Mouse (Mus musculus) left cerebral cortex, adult 8-10 months (tissue): ENCODE measurements around the gene Kctd14. TPM values are rescaled to one million over a fixed set of nuclear protein-coding genes. Genes with fewer than 3 reads are reported as not detected.

Experiments used
- DNase-seq, 2 experiments: peaks; one replicate each; pipeline ENCODE4 v3.0.0; 2022; ENCODE audit warnings: low spot score in 2 of 2
- total RNA-seq, 4 experiments: library from RNA; stranded (reverse); gene quantifications; 2 replicates each; pipeline ENCODE4 v1.2.4; 2022

Gene Kctd14
- total RNA-seq, 4 experiments from 2014 or later, result 4.3 to 4.5 (median 4.4) TPM

- DNase-seq, result no peak
Observed at GRCm38 (mm10) chr7:97438986-97439385, 12.1 kb upstream of the Kctd14 start.

DNA sequence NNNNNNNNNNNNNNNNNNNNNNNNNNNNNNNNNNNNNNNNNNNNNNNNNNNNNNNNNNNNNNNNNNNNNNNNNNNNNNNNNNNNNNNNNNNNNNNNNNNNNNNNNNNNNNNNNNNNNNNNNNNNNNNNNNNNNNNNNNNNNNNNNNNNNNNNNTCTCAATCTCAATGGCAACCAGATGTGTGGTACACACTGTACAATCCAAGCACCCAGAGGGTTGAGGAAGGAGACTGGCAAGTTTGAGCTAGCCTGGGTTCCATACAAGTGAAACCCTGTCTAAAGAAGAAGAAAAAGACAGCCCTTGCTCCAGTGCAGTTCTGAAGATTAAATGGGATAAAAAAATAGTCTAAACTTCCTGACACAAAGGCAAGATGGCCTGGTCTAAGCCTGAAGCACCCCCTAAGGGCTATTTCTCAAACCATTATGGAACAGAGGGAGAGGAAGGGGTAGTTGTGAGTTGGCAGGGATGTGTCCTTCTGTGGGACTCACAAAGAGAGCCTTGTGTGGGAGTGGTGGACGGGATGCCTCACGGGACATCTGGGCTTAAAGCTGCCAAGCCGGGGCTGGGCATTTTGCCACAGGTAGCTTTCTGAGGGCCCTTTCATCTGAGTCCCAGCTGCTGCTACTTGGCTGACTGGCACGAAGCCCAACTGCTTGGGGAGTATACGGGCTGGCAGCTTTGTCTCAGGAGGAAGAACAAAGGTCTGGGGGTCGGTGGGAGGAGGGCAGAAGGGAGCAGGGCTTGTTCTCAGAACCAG, 4.8 kb upstream of the Kctd14 start:
- DNase-seq, result peak; percentile 76 to 96

DNA sequence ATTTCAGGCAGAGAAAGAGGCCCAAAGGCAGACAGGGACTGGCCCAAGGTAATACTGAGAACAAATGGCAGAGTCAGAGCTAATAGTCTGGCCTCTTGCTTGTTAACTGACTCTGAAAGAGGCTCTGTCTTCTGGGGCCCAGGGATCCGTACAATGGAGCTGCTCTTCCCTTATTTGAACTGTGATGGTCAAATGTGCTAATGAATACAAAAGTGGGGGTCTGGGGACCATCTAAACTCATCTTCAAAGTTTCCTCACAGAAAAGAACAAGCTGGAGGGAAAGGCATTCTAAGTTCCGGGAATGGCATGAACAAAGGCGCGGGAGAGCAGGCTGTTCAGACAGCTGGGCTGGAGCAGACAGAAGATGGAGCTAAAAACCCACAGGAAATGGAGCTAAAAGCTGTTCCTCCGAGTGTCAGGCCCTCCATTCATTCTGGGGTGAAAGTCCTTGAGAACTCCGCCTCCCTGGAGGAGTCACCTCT, 4.0 kb upstream of the Kctd14 start:
- DNase-seq, result peak in 1 of 2 experiments; percentile 14

DNA sequence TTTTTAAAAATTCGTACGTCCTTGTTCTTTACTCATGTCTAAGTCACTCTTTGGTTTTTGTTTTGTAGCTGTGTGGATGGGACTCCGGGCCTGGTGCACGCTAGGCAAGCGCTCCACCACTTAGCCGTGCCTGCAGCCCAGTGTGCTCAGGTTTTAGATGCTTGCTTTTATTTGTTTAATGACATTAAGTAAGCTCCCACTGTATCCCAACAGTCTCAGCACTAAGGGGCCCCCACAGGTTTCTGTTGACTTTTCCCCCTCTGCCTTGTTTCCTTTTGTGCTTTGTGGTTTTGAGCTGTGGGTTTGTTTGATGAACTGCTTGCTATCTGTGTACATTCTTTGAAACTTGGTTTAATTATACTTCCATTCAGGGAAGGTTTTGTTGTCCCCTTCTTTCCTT, 1.1 kb downstream of the Kctd14 start:
- DNase-seq, result no peak

DNA sequence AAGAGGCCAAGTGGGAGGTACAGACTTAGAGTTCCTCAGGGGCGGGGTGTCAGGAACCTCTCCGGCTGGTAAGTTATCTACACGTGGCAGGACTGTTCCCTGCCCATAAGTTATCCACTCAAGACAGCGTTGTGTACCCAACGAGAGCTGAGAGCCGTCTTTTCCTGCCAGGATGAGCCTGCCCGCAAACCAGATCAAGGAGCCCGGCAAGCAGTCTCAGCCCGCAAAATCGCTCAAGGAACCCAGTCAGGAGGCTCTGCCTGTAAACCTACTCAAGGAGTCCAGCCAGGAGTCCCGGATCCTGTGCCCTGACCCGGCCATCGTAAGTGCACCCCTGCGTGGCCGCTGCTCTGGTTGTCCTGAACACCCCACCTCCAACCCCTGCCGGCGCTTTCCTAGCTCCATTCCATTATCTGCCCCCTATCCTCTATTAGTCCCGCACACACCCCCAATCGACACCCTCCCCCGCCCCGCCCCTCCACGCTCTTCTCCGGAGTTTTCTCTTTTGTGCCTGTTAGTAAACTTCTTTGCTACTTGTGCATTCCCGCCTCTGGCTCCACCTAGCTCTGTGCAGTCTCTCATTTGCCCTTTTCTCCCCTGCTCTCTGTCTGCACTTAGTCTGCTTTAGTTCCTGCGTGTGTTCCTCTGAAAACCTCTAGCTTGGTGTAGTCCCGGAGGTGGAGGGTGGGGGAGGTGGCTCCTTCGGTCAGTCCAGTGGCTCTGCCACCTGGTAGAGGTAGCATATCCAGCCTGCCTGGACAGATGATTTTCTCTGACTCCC, 2.2 kb downstream of the Kctd14 start:
- DNase-seq, result no peak

DNA sequence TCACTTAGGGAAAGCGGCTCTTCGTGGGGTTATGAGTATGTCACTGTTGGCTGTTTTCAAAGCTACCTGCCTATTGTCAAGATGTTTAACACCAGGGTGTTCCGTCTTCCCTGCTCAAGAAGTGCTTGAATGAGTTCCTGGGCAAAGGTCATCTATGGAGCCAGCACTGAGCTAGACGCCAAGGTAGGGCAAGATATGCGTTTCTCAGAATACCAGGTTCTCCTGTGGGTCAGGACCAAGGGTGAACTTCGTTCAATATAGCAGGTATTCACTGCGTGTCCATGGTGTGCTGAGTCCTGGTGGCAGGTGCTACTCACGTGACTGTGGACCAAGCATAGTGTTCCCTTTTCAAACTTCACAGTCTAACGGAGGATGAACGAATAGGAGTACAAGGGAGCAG, 3.7 kb downstream of the Kctd14 start:
- DNase-seq, result no peak

- no peak for DNase-seq
Observed at GRCm38 (mm10) chr7:97455577-97455976, 4.5 kb downstream of the Kctd14 start.

DNA sequence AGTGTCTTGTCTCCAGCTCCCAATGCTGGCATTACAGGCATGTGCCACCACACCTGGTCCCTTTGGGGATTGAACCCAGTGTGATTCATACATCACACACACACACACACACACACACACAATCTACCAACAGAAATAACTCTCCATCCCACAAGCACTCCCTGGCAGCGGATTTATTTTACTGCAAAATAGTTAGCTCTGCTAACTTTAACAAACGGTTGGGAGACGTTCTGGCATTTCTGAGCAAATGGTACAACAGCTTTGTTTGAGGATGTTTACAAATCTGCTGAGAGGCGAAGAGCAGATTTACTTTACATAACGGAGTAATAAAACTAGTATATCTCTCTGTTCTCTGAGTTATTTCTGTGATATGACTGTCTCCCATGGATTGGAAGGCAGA, 21.9 kb downstream of the Kctd14 start:
- DNase-seq, result peak in 1 of 2 experiments; percentile 28

- DNase-seq, result no peak
Observed at GRCm38 (mm10) chr7:97479349-97479748, 28.2 kb downstream of the Kctd14 start.

DNA sequence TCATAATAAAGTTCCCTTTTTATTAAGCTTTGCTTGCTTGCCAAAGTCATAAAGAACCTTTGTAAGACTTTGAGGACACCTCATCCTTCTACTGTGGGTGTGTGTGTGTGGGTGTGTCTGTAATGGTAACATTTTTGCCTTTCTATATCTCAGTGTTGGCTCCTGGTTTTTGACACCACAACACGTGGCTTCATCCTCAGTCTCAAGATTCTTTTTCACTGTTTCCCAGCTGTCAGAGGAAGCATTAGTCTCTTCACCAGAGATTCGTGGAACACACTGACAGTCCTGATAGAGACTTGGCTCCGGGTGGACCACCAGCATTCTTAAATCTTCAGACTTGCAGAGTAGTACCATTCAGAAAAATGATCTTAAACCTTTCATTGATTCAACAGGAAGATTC, 29.2 kb downstream of the Kctd14 start:
- no peak for DNase-seq

- DNase-seq, result peak; percentile 79 to 93
Observed at GRCm38 (mm10) chr7:97480821-97481339, 29.8 kb downstream of the Kctd14 start, which contains the start of gene Ints4. Gene Ints4, plus strand, starts transcription at chr7:97480956.

DNA sequence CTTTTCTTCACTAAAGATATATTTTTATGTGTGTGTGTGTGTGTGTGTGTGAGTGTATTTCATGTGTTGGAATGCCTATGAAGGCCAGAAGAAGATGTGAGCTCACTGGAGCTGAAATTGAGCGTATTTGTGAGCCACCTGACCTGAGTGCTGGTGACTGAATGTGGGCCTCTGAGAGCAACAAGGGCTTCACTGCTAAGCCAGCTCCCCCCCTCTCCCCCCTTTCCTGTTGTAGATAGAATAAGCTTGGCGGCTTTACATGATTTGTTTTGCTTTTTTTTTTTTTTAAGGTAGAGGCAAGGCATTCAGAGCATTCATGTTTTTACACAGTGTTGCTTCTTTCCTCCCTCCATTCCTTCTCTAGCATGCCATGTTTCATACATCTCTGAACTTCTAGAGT, 32.3 kb downstream of the Kctd14 start:
- no peak for DNase-seq

DNA sequence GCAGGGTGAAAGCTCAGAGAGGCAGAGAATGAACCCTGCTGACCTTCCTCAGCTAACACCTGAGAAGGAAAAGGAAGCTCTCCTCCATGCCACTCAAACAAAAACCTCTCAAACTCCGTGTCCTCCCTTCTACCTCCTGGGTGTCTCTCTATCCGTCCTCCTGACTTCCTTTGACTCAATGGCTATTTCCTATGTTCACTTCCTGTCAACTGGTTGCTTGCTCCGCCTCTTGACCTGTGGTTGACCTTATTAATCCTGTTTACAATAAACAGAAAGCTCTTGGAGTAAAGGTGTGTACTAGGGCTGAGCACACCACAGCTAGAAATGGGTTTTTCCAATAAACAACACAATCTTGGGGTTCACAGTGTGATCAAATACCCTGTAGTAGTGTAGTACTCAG, 40.0 kb downstream of the Kctd14 start:
- no peak for DNase-seq

DNA sequence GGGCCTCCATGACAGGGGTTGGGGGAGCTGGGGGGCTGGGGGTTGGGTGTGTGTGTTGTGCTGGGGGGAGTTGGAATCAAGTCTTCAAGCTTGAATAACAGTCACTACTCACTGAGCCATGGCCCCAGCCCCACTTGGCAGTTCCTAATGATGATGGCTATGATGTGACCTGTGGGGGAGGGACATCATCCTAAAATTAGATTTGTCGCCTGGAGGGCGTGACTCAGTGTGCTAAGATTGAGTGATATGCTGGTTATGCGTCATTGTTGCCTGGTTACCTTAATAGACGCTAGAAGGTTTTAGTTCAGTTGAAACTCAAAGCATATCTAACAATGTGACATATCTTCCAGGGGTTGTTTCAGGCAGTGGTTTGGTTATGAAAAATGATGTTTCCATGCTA, 41.3 kb downstream of the Kctd14 start:
- no peak for DNase-seq

GRCm38 (mm10) chr7:97495052-97495451, 43.9 kb downstream of the Kctd14 start:
- no peak for DNase-seq

- DNase-seq, result no peak
Observed at GRCm38 (mm10) chr7:97500555-97501209, 49.6 kb downstream of the Kctd14 start.

Other genes with a start within 250 kb of the Kctd14 start
- 10 to 100 TPM; 19.3 to 25.4 (median 22.6) TPM for gene Usp35, start 119.3 kb upstream of the Kctd14 start, total RNA-seq
- 10 to 100 TPM; 11.9 to 14.0 (median 12.5) TPM for gene Kctd21, start 119.0 kb upstream of the Kctd14 start, total RNA-seq
- 10 to 100 TPM in 2 of 4 experiments, 1 to 10 TPM in 2; 7.9 to 13.3 (median 11.2) TPM for gene Alg8, start 79.7 kb upstream of the Kctd14 start, total RNA-seq
- 100 to 1,000 TPM; 222 to 234 (median 229) TPM for gene Ndufc2, start 51.3 kb upstream of the Kctd14 start, total RNA-seq
- 10 to 100 TPM; 17.6 to 27.1 (median 20.5) TPM for gene Thrsp, start 33.6 kb upstream of the Kctd14 start, total RNA-seq
- 10 to 100 TPM; 26.8 to 41.5 (median 33.1) TPM for gene Ints4, start 29.6 kb downstream of the Kctd14 start, total RNA-seq
- gene Aamdc, start 128.2 kb downstream of the Kctd14 start, total RNA-seq, result 10 to 100 TPM; 34.5 to 41.7 (median 36.6) TPM
- 10 to 100 TPM; 42.3 to 50.3 (median 43.6) TPM for gene Rsf1, start 128.6 kb downstream of the Kctd14 start, total RNA-seq
- 10 to 100 TPM; 74.0 to 85.4 (median 80.9) TPM for gene Clns1a, start 245.3 kb downstream of the Kctd14 start, total RNA-seq